Mouse (Mus musculus): ENCODE measurements around the gene 2010300C02Rik.
"Not testable (repeated sequence)": the region's sequence is repeated elsewhere in the genome, so short reads cannot be mapped to it uniquely, and the experiment has no call there.

The 2010300C02Rik gene

GRCm38 (mm10) chr1:37719761-37720640 is at the start of gene 2010300C02Rik:
Gene 2010300C02Rik (minus strand): TSS chr1:37720085.
- peak; percentile 39 to 68 for DNase-seq (ENCODE audit: low spot score in 2 of 2)

DNA sequence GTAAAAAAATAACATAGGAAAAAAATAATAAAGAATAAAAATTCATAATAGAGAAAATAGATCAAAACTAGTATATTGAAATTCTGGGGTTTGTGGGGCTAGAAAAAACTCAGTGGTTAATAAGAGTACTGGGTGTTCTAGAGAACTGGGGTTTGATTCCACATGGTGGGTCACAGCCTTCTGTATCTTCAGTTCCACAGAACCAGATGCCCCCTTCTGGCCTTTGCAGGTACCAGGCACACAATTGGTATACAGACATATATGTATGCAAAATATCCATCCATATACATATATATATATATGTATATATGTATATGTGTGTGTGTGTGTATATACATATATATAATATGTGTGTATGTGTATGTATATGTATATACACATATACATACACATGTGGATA is 39.5 kb upstream of the 2010300C02Rik start:
- DNase-seq (ENCODE audit: low spot score in 2 of 2) = peak in 1 of 2 experiments; percentile 12

GRCm38 (mm10) chr1:37744650-37745259 is 24.9 kb upstream of the 2010300C02Rik start:
- DNase-seq (ENCODE audit: low spot score in 2 of 2) = no peak

DNA sequence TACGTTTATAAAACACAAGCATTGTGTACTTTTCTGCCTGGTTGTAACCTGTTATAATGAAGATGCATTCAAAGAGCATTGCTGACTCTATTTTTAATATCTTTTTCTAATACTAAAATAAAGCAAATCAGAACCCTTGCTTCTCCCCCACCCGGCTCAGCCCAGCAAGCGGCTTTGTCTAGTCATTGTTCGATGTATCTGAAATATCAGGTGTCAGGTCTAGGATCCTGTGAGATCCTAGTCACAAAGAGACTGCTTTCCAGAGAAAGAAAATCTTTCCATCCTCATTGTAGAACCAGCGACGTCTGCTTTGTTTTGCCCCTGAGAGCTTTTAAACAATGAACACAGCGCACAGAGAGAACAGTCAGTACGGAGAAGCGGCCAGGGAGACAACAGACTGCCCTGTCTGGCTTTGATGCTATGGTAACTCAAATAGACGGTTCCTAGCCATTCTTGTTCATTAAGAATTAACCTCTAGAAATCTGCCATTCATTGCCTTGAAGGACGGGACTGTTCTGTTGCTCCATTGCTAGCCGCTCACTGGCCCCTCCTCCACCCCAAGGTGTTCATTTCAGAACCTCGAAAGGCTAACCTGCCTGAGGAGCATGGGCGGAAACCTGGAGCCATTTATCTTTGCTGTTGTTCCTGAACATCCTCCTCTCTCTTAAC is 22.9 kb upstream of the 2010300C02Rik start:
- DNase-seq (ENCODE audit: low spot score in 2 of 2) = no peak

GRCm38 (mm10) chr1:37742126-37742525 is 22.2 kb upstream of the 2010300C02Rik start:
- no peak for DNase-seq (ENCODE audit: low spot score in 2 of 2)

- no peak for DNase-seq (ENCODE audit: low spot score in 2 of 2)
These were observed 20.4 kb upstream of the 2010300C02Rik start for GRCm38 (mm10) chr1:37740161-37740802.

GRCm38 (mm10) chr1:37738895-37739294 is 19.0 kb upstream of the 2010300C02Rik start:
- no peak for DNase-seq (ENCODE audit: low spot score in 2 of 2)

DNA sequence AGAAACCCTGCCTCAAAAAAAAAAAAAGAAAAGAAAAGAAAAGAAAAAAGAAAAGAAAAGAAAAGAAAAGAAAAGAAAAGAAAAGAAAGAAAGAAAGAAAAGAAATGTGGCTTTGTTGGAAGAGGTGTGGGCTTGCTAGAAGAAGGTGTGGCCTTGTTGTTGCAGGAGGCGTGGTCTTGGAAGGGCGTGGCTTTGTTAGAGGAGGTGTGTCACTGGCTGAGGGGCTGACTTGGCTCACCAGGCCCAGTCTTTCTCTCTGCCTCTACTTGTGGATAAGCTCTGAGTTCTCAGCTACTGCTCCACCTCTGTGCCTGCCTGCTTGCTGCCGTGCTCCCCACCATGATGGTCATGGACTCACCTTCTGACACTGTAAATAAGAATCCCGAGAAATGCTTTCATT is 17.2 kb upstream of the 2010300C02Rik start:
- DNase-seq (ENCODE audit: low spot score in 2 of 2) = no peak

DNA sequence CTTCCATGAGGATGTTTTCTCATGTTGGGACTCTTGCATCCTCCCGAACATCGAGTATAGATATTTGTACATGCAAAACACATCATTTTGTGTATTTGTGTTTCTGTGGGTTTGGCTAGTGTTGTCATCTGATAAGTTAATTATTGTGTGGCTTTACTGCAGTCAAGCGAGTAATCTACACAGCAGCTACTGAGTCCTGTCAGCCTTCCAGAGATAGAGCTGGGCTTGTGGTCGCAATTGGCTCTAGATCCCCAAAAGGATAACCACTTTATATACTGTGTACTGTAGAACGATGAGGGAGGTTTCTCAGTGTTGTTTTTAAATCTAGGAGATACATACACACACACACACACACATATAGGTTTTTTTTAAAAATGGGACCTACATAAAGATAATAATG is 16.0 kb upstream of the 2010300C02Rik start:
- DNase-seq (ENCODE audit: low spot score in 2 of 2) = no peak

GRCm38 (mm10) chr1:37734841-37735240 is 15.0 kb upstream of the 2010300C02Rik start:
- DNase-seq (ENCODE audit: low spot score in 2 of 2) = no peak

- no peak for DNase-seq (ENCODE audit: low spot score in 2 of 2)
These were observed 9.5 kb upstream of the 2010300C02Rik start for GRCm38 (mm10) chr1:37729353-37729752.

- no peak for DNase-seq (ENCODE audit: low spot score in 2 of 2)
These were observed 8.2 kb upstream of the 2010300C02Rik start for GRCm38 (mm10) chr1:37728053-37728452.

GRCm38 (mm10) chr1:37727186-37727585 is 7.3 kb upstream of the 2010300C02Rik start:
- no peak for DNase-seq (ENCODE audit: low spot score in 2 of 2)

- no peak for DNase-seq (ENCODE audit: low spot score in 2 of 2)
These were observed 6.5 kb upstream of the 2010300C02Rik start for GRCm38 (mm10) chr1:37726426-37726825.

- DNase-seq (ENCODE audit: low spot score in 2 of 2) = no peak
These were observed 6.0 kb upstream of the 2010300C02Rik start for GRCm38 (mm10) chr1:37725880-37726279.

DNA sequence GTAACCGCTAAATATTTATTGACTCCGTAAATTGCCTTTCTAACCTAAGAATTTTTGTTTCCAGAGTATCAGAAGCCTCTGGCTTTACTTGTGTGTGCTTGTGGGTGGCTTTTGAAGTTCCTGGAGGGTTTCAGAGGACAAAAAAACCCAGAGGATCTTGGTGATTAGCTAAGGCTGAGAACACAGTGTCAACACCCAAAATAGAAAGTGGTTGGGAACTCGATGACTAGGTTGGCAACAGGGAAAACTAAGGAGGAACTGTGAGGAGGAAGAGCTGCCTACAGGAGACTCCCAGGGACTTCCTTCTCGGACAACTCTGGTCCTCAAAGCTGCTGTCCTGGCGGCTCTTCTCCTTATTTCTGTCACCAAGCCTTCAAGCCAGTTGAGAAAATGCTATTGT is 1.2 kb upstream of the 2010300C02Rik start:
- no peak for DNase-seq (ENCODE audit: low spot score in 2 of 2)

- DNase-seq (ENCODE audit: low spot score in 2 of 2) = no peak
These were observed 708 bp downstream of the 2010300C02Rik start for GRCm38 (mm10) chr1:37719030-37719723.

DNA sequence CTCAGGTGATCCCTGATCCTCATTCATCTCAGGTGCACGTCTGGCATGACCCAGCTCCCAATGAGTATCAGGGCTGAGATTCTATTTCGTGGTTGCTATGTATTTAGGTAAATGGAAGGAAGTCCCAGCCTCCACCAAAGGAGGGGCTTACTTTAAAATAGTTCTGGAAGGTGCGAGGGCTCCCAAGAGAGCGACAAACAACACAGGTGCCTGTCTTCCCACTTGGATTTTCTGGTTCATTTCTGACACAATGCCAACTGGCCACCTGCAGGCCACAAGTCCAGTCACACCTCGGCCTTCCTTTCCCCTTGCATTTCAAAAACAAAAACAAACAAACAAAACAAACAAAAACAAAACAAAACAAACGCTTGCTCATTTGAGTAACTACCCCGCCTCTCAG is 1.4 kb downstream of the 2010300C02Rik start:
- no peak for DNase-seq (ENCODE audit: low spot score in 2 of 2)

DNA sequence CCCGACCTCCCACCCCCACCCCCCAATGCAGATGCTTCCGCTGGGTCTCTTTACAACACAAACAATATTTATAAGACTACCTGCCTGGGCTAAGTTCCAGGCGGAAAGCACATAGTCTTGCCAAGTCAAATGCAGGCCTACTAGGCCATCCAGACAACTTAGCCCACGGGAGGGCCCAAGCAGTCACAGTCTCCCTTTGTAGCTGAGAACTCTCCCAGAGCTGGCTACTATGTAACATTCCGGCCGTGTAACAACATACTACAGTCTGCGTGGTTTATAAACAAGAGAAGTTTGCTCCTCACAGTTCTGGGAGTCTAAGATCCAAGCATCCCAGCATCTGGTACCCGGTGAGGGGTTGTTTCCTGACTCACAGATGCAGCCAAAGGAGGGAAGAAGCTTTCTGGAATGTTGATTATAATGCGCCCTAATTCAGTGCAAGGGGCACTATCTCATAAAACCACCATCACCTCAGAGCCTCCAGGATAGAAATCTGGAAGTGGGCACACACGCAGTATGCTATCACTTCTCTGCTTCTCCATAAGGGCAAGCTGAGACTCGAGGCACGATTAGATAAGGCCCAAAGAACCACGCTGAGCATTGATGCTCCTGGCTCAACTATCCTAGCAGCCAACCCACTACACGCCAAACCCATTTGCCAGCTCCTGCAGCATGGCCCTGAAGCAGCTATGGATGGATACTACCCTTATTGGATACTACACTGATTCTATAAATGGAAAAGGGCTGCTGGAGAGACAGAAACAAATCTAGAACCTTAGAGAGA is 2.3 kb downstream of the 2010300C02Rik start:
- no peak for DNase-seq (ENCODE audit: low spot score in 2 of 2)

DNA sequence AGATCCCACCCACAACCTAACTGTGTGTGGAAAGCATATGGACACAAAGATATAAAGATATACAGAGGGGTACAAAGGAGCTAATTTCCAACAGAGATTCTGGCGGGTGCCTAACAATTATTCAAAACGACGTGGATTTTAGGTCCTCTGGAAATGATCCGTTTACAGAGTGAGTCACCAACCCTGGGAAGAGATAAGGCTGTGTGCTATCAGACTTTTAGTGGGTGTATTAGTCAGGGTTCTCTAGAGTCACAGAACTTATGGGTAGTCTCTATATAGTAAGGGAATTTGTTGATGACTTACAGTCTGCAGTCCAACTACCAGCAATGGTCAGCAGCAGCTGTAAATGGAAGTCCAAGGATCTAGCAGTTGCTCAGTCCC is 7.5 kb downstream of the 2010300C02Rik start:
- not testable (repeated sequence) for DNase-seq (ENCODE audit: low spot score in 2 of 2)

All from thymus, postnatal 10 days (tissue).